Mouse (Mus musculus): ENCODE data around the gene Ick. TPM values are rescaled to one million over a fixed set of nuclear protein-coding genes. Genes with fewer than 3 reads are reported as not detected.
"Not testable (repeated sequence)": the region's sequence is repeated elsewhere in the genome, so short reads cannot be mapped to it uniquely, and the experiment has no call there.

Ick gene
- polyA plus RNA-seq, 1 experiment from 2014 or later, result 23.4 TPM

DNA sequence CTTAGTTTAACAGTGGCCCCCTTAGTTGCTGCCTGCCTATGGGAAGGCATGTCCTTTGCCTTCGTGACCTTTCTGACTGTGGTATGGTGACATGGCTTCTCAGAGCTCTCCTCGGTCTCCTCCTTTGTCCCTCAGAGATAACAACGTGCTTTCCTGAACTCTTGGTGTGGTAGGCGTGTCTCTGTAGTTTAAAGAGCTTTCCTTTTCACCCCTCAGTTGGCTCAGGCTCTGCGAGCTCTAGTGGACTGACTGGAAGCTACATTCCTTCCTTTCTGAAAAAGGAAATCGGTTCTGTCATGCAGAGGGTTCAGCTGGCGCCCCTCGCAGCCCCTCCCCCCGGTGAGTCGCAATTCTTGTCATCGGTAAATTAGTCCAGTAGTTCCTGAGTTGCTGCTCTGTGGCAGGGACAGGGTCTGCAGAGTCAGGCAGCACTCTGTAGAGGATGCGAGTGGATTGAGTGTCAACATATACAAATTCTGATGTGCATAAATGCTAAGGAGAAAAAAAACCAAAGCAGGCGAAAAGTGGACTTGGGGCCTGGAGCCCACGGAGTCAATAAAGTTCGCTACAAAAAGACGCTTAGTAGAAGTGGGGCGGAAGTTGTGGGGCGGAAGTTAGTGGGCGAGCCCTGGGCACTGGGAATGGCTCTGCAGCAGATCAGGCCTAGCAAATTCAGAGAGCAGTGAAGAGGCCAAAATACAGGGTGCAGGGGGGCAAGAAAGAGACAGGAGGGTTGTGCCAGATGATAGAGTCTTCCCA lies 57.9 kb downstream of the Ick start:
- no peak for ATAC-seq (ENCODE audit: low read depth)
- Histone ChIP-seq H3K9me3 (ENCODE audit: control insufficient read depth, low read length) (no peaks in the 10 kb centered on the region), H3K4me1 (ENCODE audit: control insufficient read depth, insufficient read depth, low read length) (no peaks in the 10 kb centered on the region), H3K4me3 (ENCODE audit: low read depth, low read length) (no peak overlapping the region), H3K4me2 (ENCODE audit: low read depth, low read length) (no peak overlapping the region), H3K9ac (ENCODE audit: low read depth, low read length) (no peak overlapping the region), H3K36me3 (ENCODE audit: control insufficient read depth, insufficient read depth, low read length) (peaks cover 58% of the 10 kb centered on the region), H3K27ac (replicated peaks; ENCODE audit: low read depth, low read length) (no peak overlapping the region), H3K27me3 (replicated peaks; ENCODE audit: control insufficient read depth, insufficient read depth, low read length) (no peaks in the 10 kb centered on the region)
- 86% methylated on average over 19 of the region's 19 CpGs for WGBS
- no peak for DNase-seq (ENCODE audit: low spot score)

DNA sequence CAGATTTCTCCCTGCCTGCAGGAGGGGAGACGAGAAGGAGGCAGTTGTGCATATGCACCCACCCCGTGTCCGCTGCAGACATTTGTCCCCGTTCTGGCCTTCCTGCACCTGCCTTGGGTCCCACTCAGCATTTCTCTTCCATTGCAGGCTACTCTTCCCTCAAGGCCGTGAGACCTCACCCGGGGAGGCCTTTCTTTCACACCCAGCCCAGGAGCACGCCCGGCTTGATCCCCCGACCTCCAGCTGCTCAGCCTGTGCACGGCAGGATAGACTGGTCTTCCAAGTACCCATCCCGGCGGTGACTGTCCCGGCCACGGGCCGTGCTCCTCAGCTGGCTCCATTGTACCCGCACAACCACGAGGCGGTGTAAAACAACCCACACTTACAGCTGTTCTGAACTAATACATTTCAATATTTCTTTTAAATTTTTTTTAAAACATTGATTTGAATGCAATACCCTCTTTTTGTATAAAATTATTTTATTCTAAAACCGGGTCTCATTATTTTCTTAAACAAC lies 58.5 kb downstream of the Ick start:
- Histone ChIP-seq H3K36me3 (ENCODE audit: control insufficient read depth, insufficient read depth, low read length) (peaks cover 52% of the 10 kb centered on the region), H3K4me2 (ENCODE audit: low read depth, low read length) (no peak overlapping the region), H3K27ac (replicated peaks; ENCODE audit: low read depth, low read length) (no peak overlapping the region), H3K9ac (ENCODE audit: low read depth, low read length) (no peak overlapping the region), H3K27me3 (replicated peaks; ENCODE audit: control insufficient read depth, insufficient read depth, low read length) (no peaks in the 10 kb centered on the region), H3K4me1 (ENCODE audit: control insufficient read depth, insufficient read depth, low read length) (no peaks in the 10 kb centered on the region), H3K4me3 (ENCODE audit: low read depth, low read length) (no peak overlapping the region), H3K9me3 (ENCODE audit: control insufficient read depth, low read length) (no peaks in the 10 kb centered on the region)
- WGBS, result 89% methylated on average over 19 of the region's 19 CpGs
- DNase-seq (ENCODE audit: low spot score), result no peak
- no peak for ATAC-seq (ENCODE audit: low read depth)

- no peak overlapping the region for H3K9ac ChIP-seq (ENCODE audit: low read depth, low read length)
- H3K36me3 ChIP-seq (ENCODE audit: control insufficient read depth, insufficient read depth, low read length), result peaks cover 48% of the 10 kb centered on the region
- no peak overlapping the region for H3K4me3 ChIP-seq (ENCODE audit: low read depth, low read length)
- no peak overlapping the region for H3K27ac ChIP-seq (replicated peaks; ENCODE audit: low read depth, low read length)
- no peak for DNase-seq (ENCODE audit: low spot score)
- no peak overlapping the region for H3K4me2 ChIP-seq (ENCODE audit: low read depth, low read length)
- no peak for ATAC-seq (ENCODE audit: low read depth)
- 97% methylated on average over 5 of the region's 6 CpGs for WGBS
- no peaks in the 10 kb centered on the region for H3K27me3 ChIP-seq (replicated peaks; ENCODE audit: control insufficient read depth, insufficient read depth, low read length)
- 0 out of 2 replicates have a peak, but pooled peaks cover 3% of the 10 kb centered on the region for H3K9me3 ChIP-seq (ENCODE audit: control insufficient read depth, low read length)
- no peaks in the 10 kb centered on the region for H3K4me1 ChIP-seq (ENCODE audit: control insufficient read depth, insufficient read depth, low read length)
Measured at GRCm38 (mm10) chr9:78168864-78169263, 59.9 kb downstream of the Ick start.

- Histone ChIP-seq H3K4me3 (ENCODE audit: low read depth, low read length) (no peak overlapping the region), H3K36me3 (ENCODE audit: control insufficient read depth, insufficient read depth, low read length) (peaks cover 4% of the 10 kb centered on the region; the same call in 1 of the 2 replicates), H3K4me2 (ENCODE audit: low read depth, low read length) (no peak overlapping the region), H3K4me1 (ENCODE audit: control insufficient read depth, insufficient read depth, low read length) (no peaks in the 10 kb centered on the region), H3K27me3 (replicated peaks; ENCODE audit: control insufficient read depth, insufficient read depth, low read length) (no peaks in the 10 kb centered on the region), H3K9ac (ENCODE audit: low read depth, low read length) (no peak overlapping the region), H3K9me3 (ENCODE audit: control insufficient read depth, low read length) (0 out of 2 replicates have a peak, but pooled peaks cover 3% of the 10 kb centered on the region), H3K27ac (replicated peaks; ENCODE audit: low read depth, low read length) (no peak overlapping the region)
- no peak for ATAC-seq (ENCODE audit: low read depth)
- WGBS, result 38% methylated on average over 1 of the region's 1 CpGs
- DNase-seq (ENCODE audit: low spot score), result no peak
Measured at GRCm38 (mm10) chr9:78174016-78174415, 65.0 kb downstream of the Ick start.

DNA sequence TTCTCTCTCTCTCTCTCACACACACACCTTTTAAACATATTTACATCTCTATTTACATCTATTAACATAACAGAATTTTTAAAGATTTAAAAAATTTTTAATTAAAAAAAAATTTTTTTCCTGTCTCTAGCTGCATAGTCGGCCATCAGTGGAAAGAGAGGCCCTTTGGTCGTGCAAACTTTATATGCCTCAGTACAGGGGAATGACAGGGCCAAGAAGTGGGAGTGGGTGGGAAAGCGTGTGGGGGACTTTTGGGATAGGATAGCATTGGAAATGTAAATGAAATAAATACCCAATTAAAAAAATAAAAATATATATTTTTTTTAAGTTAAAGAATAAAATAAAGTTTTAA lies 65.9 kb downstream of the Ick start:
- not testable (repeated sequence) for H3K27me3 ChIP-seq (replicated peaks; ENCODE audit: control insufficient read depth, insufficient read depth, low read length); H3K9me3 ChIP-seq (ENCODE audit: control insufficient read depth, low read length); H3K36me3 ChIP-seq (ENCODE audit: control insufficient read depth, insufficient read depth, low read length); H3K4me1 ChIP-seq (ENCODE audit: control insufficient read depth, insufficient read depth, low read length); H3K4me3 ChIP-seq (ENCODE audit: low read depth, low read length); H3K27ac ChIP-seq (replicated peaks; ENCODE audit: low read depth, low read length); H3K4me2 ChIP-seq (ENCODE audit: low read depth, low read length); H3K9ac ChIP-seq (ENCODE audit: low read depth, low read length); DNase-seq (ENCODE audit: low spot score)
- peak; percentile 17; the same call in 1 of the 2 replicates for ATAC-seq (ENCODE audit: low read depth)
- 32% methylated on average over 3 of the region's 3 CpGs for WGBS

GRCm38 (mm10) chr9:78175277-78176200 lies 66.5 kb downstream of the Ick start:
- H3K9me3 ChIP-seq (ENCODE audit: control insufficient read depth, low read length), result 0 out of 2 replicates have a peak, but pooled peaks cover 3% of the 10 kb centered on the region
- peak overlapping the region; percentile 77 for H3K9ac ChIP-seq (ENCODE audit: low read depth, low read length)
- WGBS, result under 1% methylated on average over 49 of the region's 58 CpGs
- H3K27ac ChIP-seq (replicated peaks; ENCODE audit: low read depth, low read length), result peak overlapping the region; percentile 97
- H3K36me3 ChIP-seq (ENCODE audit: control insufficient read depth, insufficient read depth, low read length), result no peaks in the 10 kb centered on the region
- DNase-seq (ENCODE audit: low spot score), result peak; percentile 98
- no peaks in the 10 kb centered on the region for H3K27me3 ChIP-seq (replicated peaks; ENCODE audit: control insufficient read depth, insufficient read depth, low read length)
- peak; percentile 98 for ATAC-seq (ENCODE audit: low read depth)
- peak overlapping the region; percentile 56 for H3K4me3 ChIP-seq (ENCODE audit: low read depth, low read length)
- H3K4me2 ChIP-seq (ENCODE audit: low read depth, low read length), result peak overlapping the region; percentile 63
- no peaks in the 10 kb centered on the region for H3K4me1 ChIP-seq (ENCODE audit: control insufficient read depth, insufficient read depth, low read length)

DNA sequence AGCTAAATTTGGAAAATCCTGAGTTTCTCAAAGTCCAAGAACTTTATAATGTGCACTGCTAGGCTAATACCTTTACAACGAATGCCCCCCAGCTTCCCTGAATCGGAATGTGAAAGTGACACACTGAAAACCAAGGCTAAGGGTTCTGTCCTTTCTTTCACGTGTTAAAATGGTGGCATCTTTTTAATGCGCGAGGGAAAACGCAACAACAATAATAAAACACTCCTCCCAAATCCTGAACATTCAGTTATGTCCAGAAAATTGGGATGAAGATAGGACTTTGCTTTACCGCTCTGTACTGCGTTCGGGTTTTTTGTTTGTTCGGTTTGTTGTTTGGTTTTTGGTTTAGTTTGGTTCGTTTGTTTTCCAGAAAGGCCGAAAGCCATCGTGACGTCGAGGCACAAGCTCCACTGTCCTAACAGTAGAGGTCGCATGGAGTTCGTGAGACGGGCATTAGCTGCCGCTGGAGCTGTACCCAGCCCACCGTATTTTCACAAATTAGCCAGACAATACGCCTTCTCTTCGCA lies 67.3 kb downstream of the Ick start:
- Histone ChIP-seq H3K27ac (replicated peaks; ENCODE audit: low read depth, low read length) (peak overlapping the region; percentile 97), H3K4me3 (ENCODE audit: low read depth, low read length) (peak overlapping the region; percentile 56), H3K9me3 (ENCODE audit: control insufficient read depth, low read length) (0 out of 2 replicates have a peak, but pooled peaks cover 3% of the 10 kb centered on the region), H3K4me1 (ENCODE audit: control insufficient read depth, insufficient read depth, low read length) (no peaks in the 10 kb centered on the region), H3K27me3 (replicated peaks; ENCODE audit: control insufficient read depth, insufficient read depth, low read length) (no peaks in the 10 kb centered on the region), H3K9ac (ENCODE audit: low read depth, low read length) (peak overlapping the region; percentile 77), H3K4me2 (ENCODE audit: low read depth, low read length) (peak overlapping the region; percentile 63), H3K36me3 (ENCODE audit: control insufficient read depth, insufficient read depth, low read length) (no peaks in the 10 kb centered on the region)
- peak; percentile 79 for ATAC-seq (ENCODE audit: low read depth)
- WGBS, result under 1% methylated on average over 22 of the region's 22 CpGs
- peak; percentile 95 for DNase-seq (ENCODE audit: low spot score)

DNA sequence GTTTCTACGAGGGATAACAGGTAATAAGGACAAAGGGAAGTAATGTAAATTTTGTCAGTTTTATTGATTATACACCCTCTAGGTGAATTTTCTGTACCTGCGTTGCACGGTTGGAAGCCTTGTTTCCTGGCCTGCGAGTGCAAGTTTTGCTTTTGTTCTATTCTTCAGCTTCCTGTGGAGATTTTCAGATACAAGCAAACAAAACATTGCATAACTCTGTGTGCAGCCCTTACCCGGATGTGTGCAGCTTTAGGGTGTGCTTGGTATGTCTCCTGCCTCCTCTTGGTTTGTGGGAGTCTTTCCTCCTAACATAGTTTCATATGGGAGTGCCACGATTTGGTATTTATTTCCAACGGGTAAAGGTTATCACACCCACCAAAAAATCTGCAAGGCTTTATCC lies 67.8 kb downstream of the Ick start:
- H3K4me3 ChIP-seq (ENCODE audit: low read depth, low read length), result peak overlapping the region; percentile 56
- no peaks in the 10 kb centered on the region for H3K27me3 ChIP-seq (replicated peaks; ENCODE audit: control insufficient read depth, insufficient read depth, low read length)
- H3K4me1 ChIP-seq (ENCODE audit: control insufficient read depth, insufficient read depth, low read length), result no peaks in the 10 kb centered on the region
- peak overlapping the region; percentile 63 for H3K4me2 ChIP-seq (ENCODE audit: low read depth, low read length)
- DNase-seq (ENCODE audit: low spot score) (peak; percentile 50), ATAC-seq (ENCODE audit: low read depth) (no peak)
- peak overlapping the region; percentile 97 for H3K27ac ChIP-seq (replicated peaks; ENCODE audit: low read depth, low read length)
- peak overlapping the region; percentile 77 for H3K9ac ChIP-seq (ENCODE audit: low read depth, low read length)
- H3K9me3 ChIP-seq (ENCODE audit: control insufficient read depth, low read length), result 0 out of 2 replicates have a peak, but pooled peaks cover 3% of the 10 kb centered on the region
- 27% methylated on average over 7 of the region's 7 CpGs for WGBS
- H3K36me3 ChIP-seq (ENCODE audit: control insufficient read depth, insufficient read depth, low read length), result no peaks in the 10 kb centered on the region
